Mouse (Mus musculus) adrenal gland (tissue): ENCODE results near the gene Cd247.

Experiments used
- intact Hi-C: fragments of 180-260 bp; cut with DNase I; formaldehyde crosslinking; loops from one replicate; pipeline ENCODE4 v1.15.1; 2025

The Cd247 gene

GRCm38 (mm10) chr1:165818145-165818860, 29.8 kb downstream of the Cd247 start:
- intact Hi-C loops, result no loop called here

DNA sequence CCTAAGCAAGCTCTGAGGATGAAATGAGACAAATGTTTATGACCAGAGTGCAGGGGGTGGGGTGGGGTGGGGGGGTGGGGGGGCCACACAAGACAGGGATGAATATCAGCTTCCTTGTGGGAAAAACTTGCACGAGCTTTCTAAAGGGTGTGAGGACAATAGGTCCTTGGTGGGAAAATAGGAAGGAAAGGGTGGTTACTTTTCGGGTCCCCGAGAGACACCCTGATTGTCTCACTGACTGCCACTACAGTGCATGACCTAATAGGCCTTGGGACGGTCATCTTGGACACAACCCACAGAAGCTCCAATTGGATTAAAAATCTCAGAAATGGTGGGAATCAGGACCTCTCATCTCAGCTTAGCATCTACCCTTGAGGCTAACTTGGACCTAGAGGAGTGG, 30.7 kb downstream of the Cd247 start:
- intact Hi-C loops, result no loop called here

- intact Hi-C loops, result no loop called here
These were observed 33.5 kb downstream of the Cd247 start for GRCm38 (mm10) chr1:165822031-165822430.

- intact Hi-C loops, result no loop called here
These were observed 39.7 kb downstream of the Cd247 start for GRCm38 (mm10) chr1:165828173-165828572.

DNA sequence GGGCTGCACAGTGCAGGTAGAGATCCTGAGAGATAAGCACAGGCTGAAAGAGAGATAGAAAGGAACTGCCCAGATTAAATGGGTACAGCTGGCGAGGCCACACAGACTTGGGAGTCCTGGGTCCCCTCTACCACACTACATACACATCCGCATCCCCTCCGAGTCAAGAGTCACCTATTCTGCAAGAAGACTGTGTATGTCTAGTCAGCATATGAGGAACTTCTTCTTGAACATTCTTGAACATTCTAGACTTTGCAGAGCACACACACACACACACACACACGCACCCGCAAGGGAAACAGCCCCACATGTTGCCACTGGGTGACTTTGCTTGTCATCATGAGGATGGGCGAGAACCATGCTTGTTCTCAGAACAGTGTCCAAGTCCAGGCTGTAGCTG, 40.1 kb downstream of the Cd247 start:
- intact Hi-C loops, result no loop called here

DNA sequence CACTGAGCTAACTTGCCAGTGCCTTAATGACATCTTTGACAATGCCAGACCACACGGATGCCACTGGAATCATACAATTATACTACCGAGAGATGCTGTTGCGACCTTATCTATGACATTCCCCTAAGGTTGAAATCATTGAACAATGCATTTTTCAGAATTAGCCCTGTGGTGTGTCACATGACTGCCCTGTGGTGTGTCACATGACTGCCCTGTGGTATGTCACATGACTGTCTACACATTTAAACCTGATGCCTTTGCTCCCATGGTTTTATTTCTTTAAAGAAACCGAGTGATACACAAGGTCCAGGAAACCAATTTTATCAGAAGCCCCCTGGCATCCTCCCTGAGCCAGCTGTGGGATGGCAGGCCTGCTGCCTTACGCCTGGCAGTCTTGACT, 41.4 kb downstream of the Cd247 start:
- intact Hi-C loops, result no loop called here

- intact Hi-C loops, result no loop called here
These were observed 44.8 kb downstream of the Cd247 start for GRCm38 (mm10) chr1:165833244-165833643.

- intact Hi-C loops, result no loop called here
These were observed 45.6 kb downstream of the Cd247 start for GRCm38 (mm10) chr1:165833910-165834632.

- intact Hi-C loops, result no loop called here
These were observed 46.1 kb downstream of the Cd247 start for GRCm38 (mm10) chr1:165834633-165834975.

GRCm38 (mm10) chr1:165836461-165836860, 48.0 kb downstream of the Cd247 start:
- intact Hi-C loops, result no loop called here

DNA sequence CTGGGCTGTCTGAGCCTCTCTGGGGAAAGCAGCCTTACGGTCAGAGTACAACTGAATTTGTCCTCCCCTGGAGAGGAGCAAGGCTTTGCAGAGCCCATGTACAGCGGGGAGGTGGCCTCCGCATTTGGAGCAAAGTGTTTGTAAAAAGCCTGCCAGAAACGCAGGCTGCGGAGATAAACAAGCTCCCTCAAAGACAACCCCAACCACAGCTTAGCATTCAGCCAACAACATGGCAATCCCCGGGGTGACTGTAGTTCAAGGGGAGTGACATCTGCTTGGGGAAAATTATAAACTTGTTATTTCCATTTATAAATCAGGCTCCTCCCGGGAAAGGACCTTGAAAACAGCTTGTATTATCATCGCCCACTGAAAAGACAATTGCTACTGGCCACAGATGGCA, 49.1 kb downstream of the Cd247 start:
- intact Hi-C loops, result no loop called here

DNA sequence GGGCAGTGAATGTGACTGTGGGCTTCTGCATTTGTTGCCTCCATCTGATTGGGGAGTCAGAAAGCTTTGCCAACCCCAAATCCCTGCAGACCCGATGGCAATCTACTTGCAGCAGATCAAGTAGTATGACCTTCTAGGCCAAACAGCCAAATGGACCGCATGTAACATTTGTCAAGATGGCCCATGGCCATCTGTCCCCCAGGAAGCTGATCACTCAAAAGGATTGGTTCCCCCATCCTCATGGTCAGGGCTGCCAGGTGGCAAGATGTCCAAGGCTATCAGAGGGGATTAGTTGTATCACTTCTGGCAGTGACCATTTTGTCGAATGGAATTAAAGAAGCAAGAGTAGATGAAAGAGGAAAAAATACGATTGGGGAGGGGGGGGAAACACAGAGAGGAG, 50.7 kb downstream of the Cd247 start:
- intact Hi-C loops, result no loop called here

GRCm38 (mm10) chr1:165840548-165841230, 52.2 kb downstream of the Cd247 start:
- intact Hi-C loops, result no loop called here

- intact Hi-C loops, result no loop called here
These were observed 53.7 kb downstream of the Cd247 start for GRCm38 (mm10) chr1:165842170-165842569.

DNA sequence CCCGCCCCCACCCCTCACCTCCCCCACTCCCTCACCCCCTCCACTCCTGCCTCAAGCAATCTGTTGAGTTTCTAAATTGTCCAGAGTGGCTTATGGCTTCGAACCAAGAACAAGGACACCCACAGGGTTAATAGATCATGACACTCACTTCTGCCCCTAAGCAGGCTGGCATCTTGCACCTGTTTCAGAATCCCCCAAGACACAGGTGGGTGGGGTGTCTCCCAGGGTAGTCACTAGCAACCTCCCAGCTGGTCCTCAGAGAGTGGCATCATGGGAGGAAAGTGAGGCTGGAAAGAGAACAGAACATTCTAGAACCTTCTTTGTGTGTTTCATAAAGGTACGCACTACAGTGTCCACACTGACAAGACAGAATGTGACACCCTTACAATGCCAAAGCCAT, 55.1 kb downstream of the Cd247 start:
- intact Hi-C loops, result no loop called here

DNA sequence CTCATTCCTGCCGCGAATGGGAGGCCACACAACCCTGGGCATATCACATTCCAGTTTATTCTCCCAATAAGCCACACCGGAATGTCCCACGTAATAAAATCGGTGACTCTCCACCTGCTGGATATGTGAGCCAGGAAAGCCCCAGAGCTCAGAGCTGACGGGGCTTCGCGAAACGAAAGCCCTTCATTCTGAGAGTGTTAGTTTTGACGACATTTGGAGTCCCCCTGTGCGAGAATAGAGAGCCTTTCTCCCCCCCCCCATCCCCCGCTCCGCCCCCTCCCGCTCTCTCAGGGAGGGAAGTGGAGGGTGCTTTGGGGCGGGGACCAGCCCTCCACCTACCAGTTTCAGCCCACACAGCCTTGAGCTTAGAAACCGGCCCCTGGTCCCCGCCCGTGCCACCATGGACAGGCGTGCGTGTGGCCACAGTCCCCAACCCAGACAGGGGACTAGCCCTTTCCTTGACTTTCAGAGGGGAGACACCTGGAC, 56.0 kb downstream of the Cd247 start:
- intact Hi-C loops, result no loop called here

DNA sequence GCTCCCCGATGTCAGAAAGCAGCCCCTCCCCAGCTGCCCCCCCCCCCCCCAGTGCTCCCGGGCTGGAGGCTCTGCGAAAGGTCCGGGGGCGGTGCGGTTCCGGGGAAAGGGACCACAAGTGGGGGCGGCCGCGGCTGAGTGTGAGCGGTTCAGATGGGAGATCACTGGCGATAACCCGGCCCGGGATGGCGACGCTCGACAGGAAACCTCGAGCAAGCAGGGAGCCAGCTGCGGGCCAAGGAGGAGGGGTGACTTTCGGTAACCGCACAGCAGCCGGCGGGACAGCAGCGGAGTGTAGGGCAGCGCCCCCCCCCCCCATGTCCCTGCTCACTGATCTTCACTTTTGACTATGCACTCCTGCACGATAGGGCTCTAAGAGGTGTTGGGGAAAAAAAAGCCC, 56.5 kb downstream of the Cd247 start:
- intact Hi-C loops, result no loop called here

GRCm38 (mm10) chr1:165845366-165845765, 56.9 kb downstream of the Cd247 start:
- intact Hi-C loops, result no loop called here

- intact Hi-C loops, result no loop called here
These were observed 59.9 kb downstream of the Cd247 start for GRCm38 (mm10) chr1:165848417-165848816.

DNA sequence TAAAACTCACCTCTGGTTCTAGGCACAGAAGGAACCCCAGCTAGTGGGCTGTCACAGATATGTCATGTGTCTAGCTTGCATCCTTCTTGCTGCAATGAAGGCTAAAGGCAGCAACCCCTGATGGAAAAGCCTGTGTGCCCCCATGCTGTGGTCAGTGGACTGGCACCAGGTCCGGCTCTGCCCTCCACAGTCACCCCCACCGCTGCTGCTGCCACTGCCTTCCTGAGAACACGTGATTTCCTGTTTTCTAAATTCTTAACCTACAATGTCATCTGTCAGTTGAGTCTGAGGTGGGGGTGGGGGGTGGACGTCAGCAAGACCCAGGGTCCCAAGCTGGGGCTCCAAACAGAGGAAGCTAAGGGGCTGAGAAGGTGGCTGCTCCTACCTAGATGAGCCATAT, 60.4 kb downstream of the Cd247 start:
- intact Hi-C loops, result no loop called here

DNA sequence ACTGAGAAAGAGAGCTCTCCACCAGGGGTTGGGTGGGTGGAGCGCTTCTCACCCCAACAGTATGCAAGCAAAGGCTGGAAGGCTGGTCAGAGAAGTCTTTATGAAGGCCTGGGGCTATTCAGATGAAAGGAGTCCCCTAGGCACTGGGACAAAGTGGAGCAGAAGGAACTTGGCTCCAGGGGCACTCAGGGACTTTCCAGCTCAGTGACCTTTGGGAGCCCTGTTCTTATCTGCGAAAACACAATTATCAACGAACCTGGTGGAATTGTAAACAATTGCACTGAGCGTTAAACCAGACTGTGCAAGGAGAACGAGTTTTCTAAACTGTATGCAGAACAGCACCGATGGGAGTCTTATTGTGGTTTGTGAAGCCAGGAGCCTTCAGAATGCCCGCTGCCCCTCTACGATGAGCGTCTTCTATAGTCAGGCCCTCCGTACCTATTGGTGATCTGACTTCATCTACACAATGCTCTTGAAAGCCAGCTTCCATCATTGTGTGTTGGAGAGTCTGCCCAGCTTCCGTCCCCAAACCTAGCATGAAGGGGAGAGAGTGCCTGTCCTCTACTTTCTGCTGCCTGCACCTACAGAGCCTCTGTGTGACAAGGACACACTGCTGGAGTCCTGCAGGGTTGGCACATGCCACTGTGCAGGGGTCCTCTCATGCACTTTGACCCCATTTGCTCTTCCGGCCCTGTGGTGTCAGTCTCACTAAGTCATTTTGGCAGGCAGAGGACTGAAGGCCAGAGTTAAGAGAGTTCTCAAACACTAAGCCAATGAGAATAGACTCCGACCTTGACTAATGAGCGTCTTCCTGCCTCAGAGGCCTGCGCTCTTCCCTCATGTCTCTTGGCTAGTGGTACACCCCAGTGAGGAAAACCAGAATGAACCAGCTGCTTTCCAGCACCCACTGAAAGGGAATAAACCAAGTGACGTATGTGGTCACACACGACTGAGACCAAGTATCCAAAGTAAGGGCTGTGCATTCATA, 61.3 kb downstream of the Cd247 start:
- intact Hi-C loops, result no loop called here
